Mouse (Mus musculus) left cerebral cortex, postnatal 25 days (tissue): ENCODE data around the gene Nlrc5. TPM values are rescaled to one million over a fixed set of nuclear protein-coding genes. Genes with fewer than 3 reads are reported as not detected.
"Not testable (repeated sequence)": the region's sequence is repeated elsewhere in the genome, so short reads cannot be mapped to it uniquely, and the experiment has no call there.

Experiments used
- DNase-seq, 2 experiments: peaks; one replicate each; pipeline ENCODE4 v3.0.0; 2022; ENCODE audit warnings: low spot score in 2 of 2, mixed read lengths in 1 of 2
- intact Hi-C: fragments of 180-260 bp; cut with DNase I; formaldehyde crosslinking; loops from one replicate; pipeline ENCODE4 v1.15.1; 2025
- total RNA-seq, 2 experiments: library from RNA; stranded (reverse); gene quantifications; 2 replicates each; pipeline ENCODE4 v1.2.3; 2021

Nlrc5 gene
- under 1 TPM; 0.21 to 0.71 TPM for total RNA-seq

DNA sequence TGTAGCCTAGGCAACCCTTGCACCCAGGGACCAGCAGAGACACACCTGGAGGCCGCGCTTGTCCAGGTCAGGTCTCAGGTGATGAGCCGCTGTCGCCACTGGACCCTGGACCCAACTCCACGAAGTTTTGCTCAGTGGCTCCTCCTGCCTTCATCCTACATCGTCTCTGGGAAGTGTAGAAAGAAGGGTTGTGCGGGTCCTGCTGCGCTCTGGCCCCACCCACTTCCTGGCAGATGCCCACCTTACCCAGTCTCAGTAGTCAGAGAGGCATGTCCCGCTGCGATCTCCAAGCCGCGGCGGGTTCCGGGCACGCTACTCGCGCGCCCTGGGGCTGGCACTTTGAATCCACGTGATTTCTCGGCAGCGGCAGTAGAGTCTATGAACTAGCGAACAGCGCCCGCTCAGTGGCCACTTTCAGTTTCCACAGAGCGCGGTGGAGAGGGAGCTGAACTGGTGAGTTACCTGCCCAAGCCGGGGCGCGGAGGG, at the start of gene Nlrc5:
Nlrc5 (plus strand) TSS at position 376 of the 486 bp plus-strand sequence.
- peak; percentile 28 to 47 for DNase-seq
- intact Hi-C loops = no loop called here

DNA sequence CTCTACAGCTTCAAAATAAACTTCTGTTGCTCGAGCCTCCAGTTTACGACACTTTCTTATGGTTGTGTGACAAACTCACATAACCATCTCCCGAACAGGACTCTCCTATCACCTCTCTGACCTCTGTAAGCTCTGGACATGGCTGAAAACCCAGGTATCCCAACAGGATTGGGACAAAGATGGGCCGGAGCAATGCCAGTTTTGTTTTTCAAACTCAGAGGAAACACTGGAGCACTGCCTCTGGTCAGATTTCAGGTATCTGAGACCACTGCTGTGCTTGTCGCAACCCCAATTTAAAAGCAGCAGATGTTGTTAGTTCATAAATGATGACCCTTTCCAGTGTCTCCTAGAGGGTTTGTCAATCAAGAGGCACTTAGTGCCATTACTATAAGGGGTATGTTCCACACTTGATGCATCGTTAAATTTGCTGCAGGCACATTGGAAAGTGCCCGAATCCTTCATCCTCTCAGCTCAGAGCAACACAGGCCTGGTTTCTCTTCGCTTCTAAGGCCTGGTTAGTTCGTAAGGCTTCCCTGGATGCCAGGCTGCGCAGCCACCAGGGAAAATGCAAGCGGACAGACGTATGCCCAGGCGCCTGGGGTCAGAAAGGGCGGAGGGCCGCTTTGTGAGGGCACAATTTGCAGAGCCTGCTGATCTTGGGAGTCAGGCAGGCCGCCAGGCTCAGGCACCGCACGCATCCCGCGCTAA, 48.5 kb upstream of the Nlrc5 start:
- no peak for DNase-seq
- intact Hi-C loops = loop anchor here (2.0 kb wide), 2 partner anchors 23 to 387 kb away; partner anchors contain the start of gene Cx3cl1

DNA sequence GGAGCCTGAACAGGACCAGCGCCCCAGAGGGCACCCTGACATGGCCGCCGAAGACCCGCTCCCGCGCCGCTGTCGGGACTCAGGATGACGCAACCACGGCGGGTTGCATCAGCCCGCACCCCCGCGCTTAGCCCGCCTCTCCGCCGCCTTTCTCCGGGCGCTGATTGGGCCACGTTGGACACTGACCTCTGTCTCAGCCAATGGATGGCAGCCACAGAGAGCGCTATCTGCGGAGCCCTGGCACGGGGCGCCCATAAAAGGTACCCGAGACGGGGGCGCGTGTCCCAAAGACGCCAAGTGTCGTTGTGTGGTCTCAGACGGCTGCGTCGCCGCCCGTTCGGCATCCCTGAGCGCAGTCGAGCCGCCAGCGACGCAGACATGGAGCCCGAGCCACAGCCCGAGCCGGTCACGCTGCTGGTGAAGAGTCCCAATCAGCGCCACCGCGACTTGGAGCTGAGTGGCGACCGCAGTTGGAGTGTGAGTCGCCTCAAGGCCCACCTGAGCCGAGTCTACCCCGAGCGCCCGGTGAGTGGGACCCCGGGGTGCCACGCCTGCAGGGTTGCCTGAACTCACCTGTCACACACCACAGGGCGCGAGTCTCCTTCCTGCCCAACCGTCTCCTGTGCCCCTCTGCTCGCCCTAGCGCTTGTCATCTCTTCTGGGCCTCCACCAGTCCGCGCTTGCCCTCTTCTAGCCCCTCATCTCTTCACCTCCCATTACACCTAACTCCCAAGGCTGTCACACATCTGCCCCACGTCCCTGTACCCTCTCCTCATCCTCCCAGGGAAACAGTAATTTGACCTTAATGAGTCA, 47.7 kb upstream of the Nlrc5 start, which contains the start of gene Herpud1:
Herpud1 (plus strand) TSS at position 225 of the 813 bp plus-strand sequence.
- intact Hi-C loops = loop anchor here (2.0 kb wide), 2 partner anchors 24 to 386 kb away; partner anchors contain the start of gene Cx3cl1
- DNase-seq = peak; percentile 99

DNA sequence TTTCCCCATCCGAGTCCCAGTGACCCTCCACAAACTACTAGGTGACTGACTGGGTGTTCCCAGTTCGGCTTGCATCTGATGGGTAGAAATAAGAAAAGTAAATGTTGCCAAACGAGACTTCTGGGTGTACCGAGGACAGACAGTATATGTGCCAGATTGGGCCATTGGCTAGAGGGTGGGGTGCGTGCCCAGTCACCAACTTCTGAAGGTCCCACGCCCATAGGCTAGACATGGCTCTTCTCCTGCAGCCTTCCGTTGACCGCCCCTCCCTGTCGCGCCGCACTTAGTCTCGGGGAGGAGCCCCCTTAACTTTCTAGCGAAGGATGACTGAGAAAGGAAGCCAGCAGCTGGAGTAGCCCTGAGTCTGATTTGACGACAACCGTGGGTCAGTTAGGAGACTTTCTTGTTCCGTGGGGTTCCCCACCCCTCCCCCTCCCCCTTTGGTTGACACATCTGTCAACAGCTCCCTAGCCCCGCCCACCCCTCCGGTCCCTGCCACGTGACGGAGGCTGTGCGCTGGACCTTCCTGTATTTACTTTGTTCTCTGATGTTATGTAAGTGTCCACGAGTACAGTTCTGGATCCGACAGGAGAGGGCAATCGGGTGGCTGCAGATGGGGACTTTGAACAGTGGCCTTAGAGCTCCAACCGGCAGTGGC, 47.0 kb upstream of the Nlrc5 start:
- peak; percentile 70 to 87 for DNase-seq
- intact Hi-C loops = loop anchor here (2.0 kb wide), 2 partner anchors 24 to 386 kb away; partner anchors contain the start of gene Cx3cl1

DNA sequence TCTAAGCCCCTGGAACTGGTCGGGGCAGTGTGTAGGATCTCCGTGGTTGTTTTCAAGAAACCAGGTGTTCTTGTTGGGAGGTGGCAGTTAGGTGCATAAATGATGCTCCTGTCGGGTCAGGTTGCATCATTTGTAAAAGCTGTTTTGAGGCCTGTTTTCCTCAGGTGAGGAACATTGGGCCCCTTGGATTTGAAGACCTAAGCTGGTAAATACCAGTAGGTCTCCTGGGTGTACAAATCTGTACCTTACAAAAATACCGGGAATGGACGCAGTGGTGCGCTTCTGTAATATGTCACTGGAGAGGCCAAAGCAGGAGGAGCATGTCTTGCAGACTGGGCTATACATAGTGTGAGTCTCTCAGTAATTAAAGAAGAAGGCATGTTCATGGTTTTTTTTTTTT, 46.4 kb upstream of the Nlrc5 start:
- DNase-seq = no peak
- intact Hi-C loops = loop anchor here (2.0 kb wide), 2 partner anchors 25 to 385 kb away; partner anchors contain the start of gene Cx3cl1

DNA sequence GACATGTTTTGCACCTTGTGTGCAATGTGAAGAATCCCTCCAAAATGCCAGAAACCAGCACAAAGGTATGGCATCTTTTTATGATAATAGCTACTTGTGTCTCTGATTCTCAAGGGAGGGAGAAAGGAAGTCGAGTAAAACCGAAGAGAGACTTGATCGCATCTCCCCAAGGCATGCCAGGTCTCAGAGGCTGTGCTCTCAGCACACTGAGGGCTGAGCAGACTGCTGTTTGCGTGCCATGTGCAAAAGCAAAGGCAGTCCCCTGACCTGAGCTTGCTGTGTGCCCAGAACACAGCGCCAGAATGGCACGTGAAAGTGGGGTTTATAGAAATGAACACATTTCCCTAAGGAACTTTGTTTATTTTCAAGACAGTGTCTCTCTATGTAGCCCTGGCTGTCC, 44.6 kb upstream of the Nlrc5 start:
- DNase-seq = no peak
- intact Hi-C loops = no loop called here

DNA sequence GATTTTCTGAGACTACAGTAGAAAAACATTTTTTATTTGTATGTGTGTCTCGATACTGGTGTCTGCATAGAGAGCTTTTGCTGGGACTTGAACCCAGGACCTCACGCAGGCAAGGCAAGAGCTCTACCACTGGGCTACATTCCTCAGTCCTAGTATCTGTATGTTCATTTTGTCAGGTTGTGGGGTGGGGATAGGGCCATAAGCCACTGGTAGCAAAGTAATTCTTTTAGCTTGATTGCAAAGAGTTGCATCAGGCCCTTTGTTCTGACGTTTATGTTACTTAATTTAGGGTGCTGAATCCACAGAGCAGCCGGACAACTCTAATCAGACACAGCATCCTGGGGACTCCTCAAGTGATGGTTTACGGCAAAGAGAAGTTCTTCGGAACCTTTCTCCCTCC, 43.7 kb upstream of the Nlrc5 start:
- intact Hi-C loops = no loop called here
- no peak for DNase-seq

DNA sequence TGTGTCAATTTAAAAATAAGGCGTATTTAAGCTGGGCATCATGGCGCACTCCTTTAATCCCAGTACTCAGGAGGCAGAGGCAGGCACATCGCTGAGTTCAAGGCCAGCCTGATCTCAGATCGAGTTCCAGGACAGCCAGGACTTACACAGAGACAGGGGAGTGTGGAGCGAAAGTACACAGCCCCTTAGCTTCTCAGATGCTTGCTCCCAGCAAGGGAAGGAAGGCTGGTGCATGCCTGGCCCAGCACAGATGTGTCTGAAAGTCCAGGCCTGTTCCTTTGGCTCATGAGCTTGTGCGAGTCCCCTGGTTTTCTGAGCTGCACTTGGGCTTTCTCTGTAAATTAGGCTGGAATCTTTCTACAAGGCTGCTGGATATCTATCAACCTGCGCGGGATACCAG, 43.2 kb upstream of the Nlrc5 start:
- intact Hi-C loops = no loop called here
- DNase-seq = no peak

DNA sequence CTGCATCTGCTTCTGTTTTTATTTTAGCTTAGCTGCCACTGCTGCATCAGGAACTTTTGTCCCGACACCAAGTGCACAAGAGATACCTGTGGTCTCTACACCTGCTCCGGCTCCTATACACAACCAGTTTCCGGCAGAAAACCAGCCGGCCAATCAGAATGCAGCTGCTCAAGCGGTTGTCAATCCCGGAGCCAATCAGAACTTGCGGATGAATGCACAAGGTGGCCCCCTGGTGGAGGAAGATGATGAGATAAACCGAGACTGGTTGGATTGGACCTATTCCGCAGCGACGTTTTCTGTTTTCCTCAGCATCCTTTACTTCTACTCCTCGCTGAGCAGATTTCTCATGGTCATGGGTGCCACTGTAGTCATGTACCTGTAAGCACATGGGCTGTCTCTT, 42.0 kb upstream of the Nlrc5 start:
- intact Hi-C loops = no loop called here
- DNase-seq = peak; percentile 20 to 43

DNA sequence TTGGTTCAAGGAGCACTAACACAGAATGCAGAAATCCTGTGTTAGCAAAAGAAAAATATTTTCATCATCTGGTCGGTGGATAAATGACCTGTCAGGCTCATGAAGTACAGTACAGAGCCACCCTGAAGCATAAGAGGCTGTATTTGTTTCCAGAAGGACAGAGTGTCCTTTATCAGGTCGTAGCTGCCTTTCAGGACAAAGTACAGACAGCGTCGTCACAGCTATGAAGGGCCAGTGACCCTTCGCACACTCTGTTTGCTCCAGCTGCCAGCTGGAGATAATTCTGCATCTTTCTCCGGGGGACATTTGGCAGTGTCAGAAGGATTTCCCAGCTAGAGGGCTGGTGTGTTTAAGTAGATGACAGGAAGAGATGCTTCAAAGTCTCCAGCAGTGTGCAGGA, 41.5 kb upstream of the Nlrc5 start:
- DNase-seq = no peak
- intact Hi-C loops = no loop called here

DNA sequence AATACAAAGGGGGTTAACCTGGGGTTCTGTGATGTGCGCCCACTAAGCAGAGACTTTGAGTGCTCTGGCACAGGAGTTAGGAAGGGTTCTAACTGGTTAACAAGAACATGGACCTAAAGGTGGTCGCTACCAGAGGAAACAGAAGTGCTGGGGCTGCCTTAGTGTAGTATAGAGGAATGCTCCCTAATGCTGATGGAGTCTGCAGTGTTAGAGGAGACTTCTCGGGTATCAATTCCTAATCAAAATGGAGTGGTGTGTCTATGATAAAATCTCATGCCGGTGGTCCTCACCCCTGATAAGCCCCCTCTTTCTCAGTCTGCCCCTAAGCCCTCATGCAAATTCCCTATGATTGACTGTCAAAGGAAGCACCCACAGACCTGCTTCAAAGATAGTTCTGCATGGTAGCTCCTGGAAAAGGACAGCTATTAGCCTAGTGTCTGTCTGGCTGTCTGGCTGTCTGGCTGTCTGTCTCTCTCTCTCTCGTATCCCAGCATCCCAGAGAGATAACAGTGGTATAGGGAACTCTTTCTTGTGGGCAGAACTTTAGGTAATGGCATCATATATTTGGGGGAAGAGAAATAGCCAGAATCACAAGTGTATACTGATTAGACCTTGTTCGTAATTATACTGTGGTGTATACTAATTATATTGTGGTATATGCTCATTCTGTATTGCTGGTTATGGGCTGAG, 38.2 kb upstream of the Nlrc5 start:
- DNase-seq = no peak
- intact Hi-C loops = loop anchor here (2.0 kb wide), 1 partner anchor 53 kb away; no protein-coding TSS in a partner anchor

DNA sequence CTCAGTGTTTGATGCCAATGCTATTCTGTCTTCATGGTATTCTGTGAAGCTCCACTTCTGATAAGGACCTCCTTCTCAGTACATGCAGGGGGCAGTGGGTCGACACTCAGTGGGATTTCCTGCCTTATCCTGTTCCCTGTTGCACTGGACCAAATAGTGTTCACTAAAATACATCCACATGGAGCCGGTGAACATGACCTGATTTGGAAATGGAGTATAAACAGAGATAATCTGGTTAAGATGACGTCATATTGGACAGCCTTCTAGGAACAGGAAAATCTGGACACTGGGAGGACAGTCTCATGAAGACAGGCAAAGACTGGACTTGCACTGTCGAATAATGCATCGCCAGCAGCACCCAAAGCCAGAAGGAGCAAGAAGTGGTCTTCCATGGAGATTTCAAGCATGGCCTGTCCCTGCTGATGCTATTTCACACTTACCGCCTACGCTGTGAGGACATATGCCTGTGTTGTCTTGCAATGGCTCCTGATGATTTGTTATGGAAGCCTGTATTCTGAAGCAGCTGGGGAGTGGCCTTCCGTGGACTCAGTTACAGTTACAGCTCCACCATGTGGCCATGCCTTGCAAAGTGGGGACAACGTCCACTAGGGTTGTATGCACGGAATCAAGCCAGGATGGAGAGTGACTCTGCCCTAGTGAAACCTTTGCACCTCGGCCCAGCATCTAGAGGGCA, 37.0 kb upstream of the Nlrc5 start:
- DNase-seq = peak; percentile 28 to 61
- intact Hi-C loops = loop anchor here (2.0 kb wide), 1 partner anchor 54 kb away; no protein-coding TSS in a partner anchor

DNA sequence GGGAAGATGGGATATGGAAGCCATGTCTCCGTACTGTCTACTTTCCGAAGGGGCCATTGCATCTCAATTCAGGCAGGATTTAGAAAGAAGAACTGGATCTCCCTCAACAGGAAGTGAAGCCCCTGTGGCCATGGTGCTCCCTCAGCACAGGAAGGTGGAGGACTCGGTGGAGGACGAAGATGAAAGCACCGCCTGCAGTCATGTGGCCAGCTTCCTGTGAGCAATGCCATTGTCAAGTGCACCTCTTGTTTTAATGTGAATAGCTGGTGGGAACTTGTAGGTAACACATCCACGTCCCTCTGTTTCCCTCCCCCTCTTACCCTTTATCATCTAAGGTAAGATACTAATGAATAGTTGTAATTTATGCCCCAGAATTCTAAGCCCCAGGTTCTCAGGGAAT, 35.6 kb upstream of the Nlrc5 start:
- intact Hi-C loops = no loop called here
- DNase-seq = no peak

DNA sequence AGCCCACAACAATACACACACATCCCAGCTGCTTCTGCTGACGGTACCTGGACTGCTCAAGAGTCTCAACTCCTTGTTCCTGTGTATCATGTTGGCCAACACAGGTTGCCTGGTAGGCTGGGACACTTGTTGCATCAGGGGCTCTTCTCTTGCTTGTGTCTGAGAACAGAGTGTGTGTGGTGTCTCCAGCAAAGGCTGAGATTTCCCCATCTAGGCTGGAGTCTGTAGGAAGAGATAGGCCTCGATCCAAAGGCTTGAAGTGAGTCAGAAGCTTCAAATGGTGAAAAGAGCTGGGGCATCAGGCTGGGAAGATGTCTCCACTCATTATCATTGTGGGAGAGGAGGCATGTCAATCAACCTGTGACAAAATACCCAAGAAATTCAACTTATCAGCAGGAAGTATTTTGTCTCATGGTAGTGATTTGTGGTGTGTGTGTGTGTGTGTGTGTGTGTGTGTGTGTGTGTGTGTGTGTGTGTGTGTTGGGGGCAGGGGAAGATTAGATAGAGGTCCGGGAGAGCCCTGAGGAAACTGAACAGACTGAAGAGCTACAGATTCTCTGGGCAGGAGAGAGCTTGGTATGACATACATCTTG, 34.7 kb upstream of the Nlrc5 start:
- DNase-seq = no peak

DNA sequence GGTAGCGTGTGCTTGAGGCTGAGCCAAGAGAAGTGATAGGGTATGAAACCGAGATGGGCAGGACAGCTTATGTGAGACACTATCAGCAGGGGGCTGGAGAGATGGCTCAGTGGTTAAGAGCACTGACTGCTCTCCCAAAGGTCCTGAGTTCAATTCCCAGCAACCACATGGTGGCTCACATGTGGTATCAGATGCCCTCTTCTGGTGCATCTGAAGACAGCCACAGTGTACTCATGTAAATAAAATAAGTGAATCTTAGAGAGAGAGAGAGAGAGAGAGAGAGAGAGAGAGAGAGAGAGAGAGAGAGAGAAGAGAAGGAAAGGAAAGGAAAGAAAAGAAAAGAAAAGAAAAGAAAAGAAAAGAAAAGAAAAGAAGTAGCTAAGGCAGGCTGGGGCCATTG, 34.2 kb upstream of the Nlrc5 start:
- DNase-seq, intact Hi-C loops: not testable (repeated sequence)

More for the DNA sequence above, 34.7 kb upstream of the Nlrc5 start:
- intact Hi-C loops = no loop called here

DNA sequence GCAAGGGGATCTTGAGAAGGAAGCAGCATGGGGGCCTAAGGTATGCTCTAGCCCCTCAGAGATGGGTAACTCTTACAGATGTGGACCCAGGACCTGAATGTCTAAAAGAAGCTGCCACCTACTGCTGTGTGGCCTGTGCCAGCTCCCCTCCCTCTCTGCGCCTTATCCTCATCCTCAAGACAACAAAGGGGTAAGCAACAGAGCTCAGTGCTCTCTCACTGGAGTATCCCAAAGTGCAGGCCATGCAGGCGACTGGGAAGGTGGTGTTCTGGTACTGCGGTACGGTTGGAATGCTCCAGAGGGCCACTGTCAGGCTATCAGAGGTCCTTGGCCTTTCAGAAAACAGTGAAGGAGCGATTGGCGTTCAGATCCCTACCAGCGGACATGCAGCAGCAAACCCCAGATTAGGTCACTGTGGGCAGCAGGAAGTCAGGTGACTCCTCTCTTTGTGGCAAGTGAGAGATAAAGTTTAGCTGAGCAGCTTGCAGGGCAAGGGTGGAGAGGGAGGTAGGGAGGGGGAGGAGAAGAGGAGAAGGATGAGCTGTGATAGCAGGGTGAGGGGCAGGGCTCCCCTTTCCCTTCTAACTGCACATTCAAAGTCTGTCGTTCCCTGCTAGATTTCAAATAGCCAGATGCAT, 25.6 kb upstream of the Nlrc5 start:
- DNase-seq = no peak
- intact Hi-C loops = no loop called here

DNA sequence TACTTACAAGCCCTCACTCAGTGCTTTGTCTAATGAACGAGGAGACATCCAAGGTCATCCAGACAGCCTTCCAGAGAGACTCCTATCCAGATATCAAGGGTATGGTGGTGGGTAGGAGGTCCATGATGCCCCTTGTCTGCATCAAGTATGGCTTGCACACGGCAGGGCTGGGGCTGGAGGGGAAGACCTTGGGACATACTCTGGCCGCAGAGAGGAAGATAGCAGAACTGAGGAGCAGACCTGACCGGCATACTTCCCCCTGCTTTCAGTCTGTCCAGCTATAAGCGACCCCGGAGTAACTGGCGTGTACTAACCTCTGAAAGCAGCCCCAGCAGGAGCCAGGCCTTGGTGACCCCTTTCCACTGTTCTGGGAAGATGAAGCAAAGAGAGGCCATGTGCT, 24.6 kb upstream of the Nlrc5 start:
- DNase-seq = no peak
- intact Hi-C loops = no loop called here

DNA sequence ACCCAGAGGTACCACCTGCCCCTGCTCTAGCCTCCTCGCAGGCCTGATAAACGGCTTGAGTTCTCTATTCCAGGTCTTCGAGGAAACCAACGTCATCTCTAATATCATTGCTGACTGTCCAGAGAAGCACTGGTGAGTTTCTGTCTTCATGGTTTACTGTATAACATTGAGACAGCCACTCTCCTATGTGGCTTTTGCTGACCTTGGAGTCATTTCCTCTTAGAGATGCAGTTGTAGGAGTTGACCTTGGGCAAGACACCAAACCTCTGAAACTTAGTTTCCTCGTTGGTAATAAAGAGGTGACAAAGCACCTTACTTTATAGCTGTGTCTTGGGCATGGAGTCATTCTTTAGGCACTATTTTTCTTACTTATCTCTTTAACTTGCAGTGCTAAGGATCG, 21.6 kb upstream of the Nlrc5 start:
- intact Hi-C loops = no loop called here
- DNase-seq = no peak
